Mouse (Mus musculus) urinary bladder, postnatal 4 days (tissue): Measurements from ENCODE around the gene Smpd2.

ENCODE experiments used
- DNase-seq, 2 experiments: peaks; one replicate each; pipeline ENCODE4 v3.0.0; 2021 to 2022; ENCODE audit warnings: low spot score in 2 of 2

Smpd2 gene

GRCm38 (mm10) chr10:41488877-41489276, 1.3 kb downstream of the Smpd2 start:
- no peak for DNase-seq

- no peak for DNase-seq
Observed at GRCm38 (mm10) chr10:41486506-41487170, 3.5 kb downstream of the Smpd2 start.

DNA sequence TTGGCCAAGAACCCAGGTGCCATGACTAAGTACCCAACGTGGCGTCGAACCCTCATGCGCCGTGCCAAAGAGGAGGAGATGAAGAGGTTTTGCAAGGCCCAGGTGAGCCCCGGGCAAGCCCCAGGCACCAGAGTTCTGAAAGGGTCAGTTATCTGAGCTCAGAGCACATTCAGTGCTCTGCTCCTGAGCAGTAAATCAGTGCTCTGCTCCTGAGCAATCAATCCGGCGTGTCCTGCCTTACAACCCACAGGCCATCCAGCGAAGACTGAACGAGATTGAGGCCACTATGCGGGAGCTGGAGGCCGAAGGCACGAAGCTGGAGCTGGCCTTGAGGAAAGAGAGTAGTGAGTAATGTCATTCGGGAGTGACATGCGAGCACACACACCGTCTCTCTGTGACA, 4.4 kb downstream of the Smpd2 start:
- no peak for DNase-seq

DNA sequence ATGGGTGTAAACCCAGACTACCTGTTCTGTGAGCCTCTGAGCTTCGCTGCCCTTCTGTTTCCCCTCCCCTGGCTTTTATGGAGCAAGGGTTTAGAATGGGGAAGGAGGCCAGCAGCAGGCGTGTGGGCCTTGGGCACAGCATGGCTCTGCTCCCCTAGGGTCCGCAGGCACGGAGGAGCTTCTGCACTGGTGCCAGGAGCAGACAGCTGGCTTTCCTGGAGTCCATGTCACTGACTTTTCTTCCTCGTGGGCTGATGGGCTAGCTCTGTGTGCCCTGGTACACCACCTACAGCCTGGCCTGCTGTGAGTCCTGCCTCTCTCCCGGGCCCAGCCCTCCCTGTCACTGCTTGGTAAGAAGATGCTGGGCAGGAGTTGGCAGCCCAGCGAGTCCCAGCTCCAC, 7.7 kb downstream of the Smpd2 start:
- DNase-seq: no peak

GRCm38 (mm10) chr10:41480938-41481880, 9.0 kb downstream of the Smpd2 start:
- no peak for DNase-seq

DNA sequence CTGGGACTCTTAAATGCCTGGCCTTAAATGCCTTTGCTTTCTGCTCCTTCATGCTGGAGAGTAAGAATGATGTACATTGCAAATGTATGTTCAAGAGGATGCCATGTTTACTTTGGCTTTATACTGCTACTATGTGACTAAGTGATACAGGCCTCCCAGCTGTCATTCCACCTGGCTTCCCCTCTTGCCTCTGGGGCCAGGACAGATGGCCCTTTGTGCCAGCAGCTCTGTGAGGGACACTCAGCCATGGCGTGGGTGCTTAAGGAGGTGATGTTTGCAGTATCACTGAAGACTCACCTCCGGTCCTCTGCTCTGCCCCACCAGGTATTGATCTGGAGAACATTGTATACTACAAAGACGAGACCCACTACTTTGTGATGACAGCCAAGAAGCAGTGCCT, 10.2 kb downstream of the Smpd2 start:
- DNase-seq: no peak

- DNase-seq: peak in 1 of 2 experiments; percentile 77
Observed at GRCm38 (mm10) chr10:41477278-41478181, 12.6 kb downstream of the Smpd2 start.

DNA sequence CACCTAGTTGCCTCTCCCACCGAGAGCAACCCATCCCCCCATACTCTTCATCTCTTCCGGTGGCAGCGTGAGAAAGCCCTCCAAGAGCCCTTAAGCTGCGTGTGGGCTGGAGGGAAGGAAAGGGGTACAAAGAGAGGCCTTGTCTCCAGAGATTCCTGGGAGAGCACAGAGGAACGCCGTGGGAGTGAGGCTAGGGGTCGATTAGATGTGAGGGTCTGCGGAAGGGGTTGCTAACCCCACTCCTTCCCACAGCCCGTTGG, 13.2 kb downstream of the Smpd2 start:
- DNase-seq: no peak

DNA sequence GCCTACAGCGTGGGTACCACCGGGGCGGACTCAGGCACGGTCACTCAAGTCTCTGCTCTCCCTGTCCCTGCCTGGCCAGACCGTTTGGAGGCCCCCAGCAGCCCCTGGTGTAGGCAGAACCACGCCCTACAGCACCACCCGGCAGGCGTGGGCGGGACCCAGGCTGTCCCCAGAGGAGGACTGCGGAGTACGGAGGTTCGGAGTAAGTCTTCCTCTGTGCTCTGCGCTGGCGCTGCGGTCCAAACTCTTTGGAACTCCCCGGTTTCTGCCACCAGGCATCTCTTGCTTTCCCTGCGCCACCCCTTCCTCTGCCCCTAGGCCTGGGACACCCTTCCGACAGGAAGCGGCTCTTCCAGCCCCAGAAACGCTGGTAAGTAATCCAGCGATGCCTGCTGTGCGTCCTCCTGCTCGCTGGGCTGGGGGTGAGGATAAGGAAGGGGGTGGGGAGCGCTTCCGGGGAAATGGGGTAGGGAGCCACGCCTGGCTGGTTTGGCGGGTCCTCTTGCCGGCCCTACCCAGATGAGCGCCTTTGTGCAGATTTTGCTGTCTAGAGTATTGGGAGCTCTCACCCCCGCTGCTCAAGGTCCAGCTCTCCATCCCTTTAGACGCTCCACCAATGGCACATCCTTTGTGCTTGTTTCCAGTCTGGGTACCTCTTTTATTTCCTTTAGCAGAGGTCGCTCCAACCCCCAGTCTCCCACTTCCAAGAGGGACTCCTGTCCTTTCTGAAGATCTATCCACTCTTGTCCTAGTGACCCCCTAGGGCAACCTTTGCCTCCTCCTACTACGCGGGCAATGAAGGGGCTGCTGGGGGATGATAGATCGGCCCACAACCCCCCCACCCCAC, 13.8 kb downstream of the Smpd2 start, which contains the start of gene Mical1:
Mical1 (plus strand) TSS at position 144 of the 847 bp plus-strand sequence.
- peak in 1 of 2 experiments; percentile 63 for DNase-seq

- DNase-seq: no peak
Observed at GRCm38 (mm10) chr10:41474981-41475391, 15.2 kb downstream of the Smpd2 start.

DNA sequence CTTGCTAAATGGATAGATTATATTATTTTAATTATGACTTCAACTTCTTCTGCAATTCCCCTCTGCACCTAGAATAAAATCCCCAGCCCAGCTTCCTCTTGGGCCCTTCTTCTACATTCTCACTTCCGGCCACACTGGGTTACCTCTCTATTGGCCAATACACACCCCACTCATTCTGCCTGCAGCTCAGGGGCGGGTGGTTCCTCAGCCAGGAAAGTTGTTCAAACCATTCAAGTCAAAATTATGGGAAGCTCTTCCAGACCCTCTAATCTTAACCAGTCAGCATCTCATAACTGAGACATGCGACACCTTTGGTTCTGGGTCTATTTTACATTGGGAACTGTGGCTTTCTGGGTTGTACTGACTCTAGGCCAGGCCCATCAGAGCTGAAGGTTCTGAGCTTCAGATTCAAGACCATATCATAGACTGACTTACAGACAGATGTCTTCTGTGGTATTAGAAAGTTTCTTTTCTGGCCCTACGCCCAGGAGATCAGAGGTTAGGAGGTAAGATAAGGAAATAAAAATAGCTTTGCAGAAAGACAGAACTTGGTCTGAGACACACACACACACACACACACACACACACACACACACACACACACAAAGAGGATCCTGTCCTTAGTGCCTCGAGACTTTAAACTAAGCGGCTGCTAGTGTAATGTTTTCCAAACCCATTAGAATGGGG, 16.2 kb downstream of the Smpd2 start:
- no peak for DNase-seq

DNA sequence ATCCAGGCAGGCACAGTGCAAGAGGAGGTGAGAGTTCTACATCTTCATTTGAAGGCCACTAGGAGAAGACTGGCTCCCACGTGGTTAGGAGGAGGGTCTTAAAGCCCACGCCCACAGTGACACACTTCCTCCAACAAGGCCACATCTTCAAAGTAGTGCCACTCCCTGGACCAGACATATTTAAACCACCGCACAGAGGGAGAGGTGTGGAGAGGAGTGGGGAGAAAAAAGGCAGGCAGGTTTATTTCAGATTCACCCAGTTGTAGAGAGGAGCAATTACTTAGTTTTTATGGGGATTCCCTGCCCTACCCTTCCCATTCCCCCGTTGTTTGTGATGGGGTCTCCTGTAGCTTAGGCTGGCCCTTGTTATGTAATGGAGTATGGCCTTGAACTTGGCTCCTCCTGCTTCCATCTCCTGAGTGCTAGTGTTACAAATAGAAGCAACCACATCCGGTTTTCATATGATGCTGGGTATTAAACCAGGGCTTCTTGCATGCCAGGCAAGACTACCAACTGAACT, 17.1 kb downstream of the Smpd2 start:
- no peak for DNase-seq

DNA sequence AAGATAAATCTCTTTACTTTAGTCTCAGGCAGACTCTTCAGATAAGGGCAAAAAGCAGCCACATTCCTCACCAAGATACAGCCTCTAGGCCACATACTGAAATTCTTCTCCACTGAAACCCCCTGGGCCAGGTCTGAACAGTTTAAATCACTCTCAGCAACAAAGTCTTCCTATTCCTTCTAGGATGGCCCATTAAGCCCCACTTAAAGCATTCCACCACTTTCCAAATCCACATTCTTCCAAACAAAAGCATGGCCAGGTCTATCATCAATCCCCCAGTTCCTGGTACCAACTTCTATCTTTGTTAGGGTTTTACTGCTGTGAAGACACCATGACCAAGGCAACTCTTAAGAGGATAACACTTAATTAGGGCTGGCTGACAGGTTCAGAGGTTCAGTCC, 17.6 kb downstream of the Smpd2 start:
- DNase-seq: no peak

- DNase-seq: no peak
Observed at GRCm38 (mm10) chr10:41470693-41471092, 19.5 kb downstream of the Smpd2 start.

DNA sequence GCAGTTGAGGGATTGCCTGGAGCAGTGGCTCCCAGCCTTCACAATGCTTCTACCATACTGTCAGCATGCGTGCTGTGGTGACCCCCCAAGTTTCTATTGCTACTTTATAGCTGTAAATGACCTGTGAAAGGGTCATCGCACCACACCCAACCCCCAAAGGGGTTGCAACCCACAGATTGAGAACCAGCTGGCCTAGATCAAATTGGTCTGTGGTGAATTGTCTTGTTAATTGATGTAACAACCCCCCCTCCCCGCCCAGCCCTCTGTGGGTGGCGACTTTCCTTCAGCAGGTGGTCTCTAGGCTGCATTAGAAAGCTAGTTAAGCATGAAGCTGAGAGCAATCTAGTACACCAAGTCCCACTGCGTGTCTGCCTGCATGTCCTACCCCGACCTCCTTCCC, 22.8 kb downstream of the Smpd2 start:
- DNase-seq: no peak

DNA sequence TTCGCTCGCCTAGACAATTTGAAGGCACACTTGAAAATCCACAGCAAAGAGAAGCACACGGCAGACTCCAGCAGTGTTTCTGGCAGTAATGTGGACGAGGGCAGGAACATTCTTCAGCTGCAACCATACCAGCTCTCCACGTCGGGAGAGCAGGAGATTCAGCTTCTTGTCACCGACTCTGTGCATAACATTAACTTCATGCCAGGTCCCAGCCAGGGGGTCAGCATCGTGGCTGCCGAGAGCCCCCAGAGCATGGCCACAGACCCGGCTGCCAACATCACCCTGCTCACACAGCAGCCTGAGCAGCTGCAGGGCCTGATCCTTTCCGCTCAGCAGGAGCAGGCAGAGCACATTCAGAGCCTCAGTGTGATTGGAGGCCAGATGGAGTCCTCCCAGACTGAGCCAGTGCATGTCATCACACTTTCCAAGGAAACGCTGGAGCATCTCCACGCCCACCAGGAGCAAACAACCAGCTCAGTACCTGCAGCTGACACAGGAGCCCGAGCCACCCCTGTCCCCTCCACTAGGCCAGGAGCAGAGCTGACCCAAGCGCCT, 25.7 kb downstream of the Smpd2 start:
- DNase-seq: no peak

- no peak for DNase-seq
Observed at GRCm38 (mm10) chr10:41461057-41461722, 29.0 kb downstream of the Smpd2 start.

DNA sequence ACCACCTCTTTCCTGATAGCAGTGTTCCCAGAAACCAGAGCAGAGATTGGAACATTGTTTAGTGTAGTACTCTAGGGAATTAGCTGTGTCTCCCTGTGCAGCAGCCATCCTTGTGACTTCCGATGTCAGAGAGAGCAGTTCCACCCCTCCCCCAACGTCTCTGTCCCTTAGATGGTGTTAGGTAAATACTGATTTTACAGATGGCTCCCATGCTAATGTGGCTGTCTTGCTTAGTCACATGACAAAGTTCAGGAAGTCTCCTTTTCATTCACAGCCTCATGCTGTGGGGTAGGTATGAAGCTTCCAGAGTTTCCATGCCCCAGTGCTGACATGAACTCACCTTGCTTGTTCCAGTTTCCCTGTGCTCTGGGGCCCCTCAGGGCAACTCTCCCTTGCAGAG, 29.7 kb downstream of the Smpd2 start:
- no peak for DNase-seq

DNA sequence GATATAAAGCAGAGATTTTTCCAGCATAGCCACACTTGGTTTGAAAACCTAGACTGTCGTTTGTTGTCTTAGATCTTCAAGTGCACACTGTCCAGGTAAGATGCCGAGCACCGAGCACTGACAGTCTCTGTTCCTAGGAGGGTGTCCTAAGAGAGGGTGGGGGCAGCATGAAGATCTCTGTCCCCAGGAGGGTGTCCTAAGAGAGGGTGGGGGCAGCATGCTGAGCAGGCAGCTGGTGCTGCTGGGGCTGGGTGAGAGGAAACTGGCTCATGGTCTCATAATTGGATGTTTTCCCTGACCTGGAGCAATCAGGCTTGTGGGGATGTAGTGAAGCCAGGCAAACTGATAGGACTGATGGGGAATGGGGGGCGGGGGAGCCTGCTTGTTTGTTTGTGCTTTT, 30.2 kb downstream of the Smpd2 start:
- no peak for DNase-seq

GRCm38 (mm10) chr10:41452791-41453190, 37.4 kb downstream of the Smpd2 start:
- no peak for DNase-seq
